Mouse (Mus musculus): ENCODE measurements around the gene Tmem150b.

The Tmem150b gene

GRCm38 (mm10) chr7:4659911-4660443 is 65.1 kb downstream of the Tmem150b start:
- DNase-seq = no peak

GRCm38 (mm10) chr7:4658912-4659551 is 66.0 kb downstream of the Tmem150b start, which contains the start of gene Ppp6r1:
Gene Ppp6r1 (minus strand): TSS chr7:4659019.
- peak; percentile 98 for DNase-seq

- DNase-seq = peak; percentile 65
Measured at GRCm38 (mm10) chr7:4658128-4658907, 66.7 kb downstream of the Tmem150b start.

GRCm38 (mm10) chr7:4657521-4658127 is 67.4 kb downstream of the Tmem150b start:
- DNase-seq = no peak
